Mouse (Mus musculus) cerebellum, adult 11-12 months (tissue): ENCODE results near the gene Tars2.
"Not testable (repeated sequence)": the region's sequence is repeated elsewhere in the genome, so short reads cannot be mapped to it uniquely, and the experiment has no call there.

Experiments
- DNase-seq: peaks from one replicate; pipeline ENCODE4 v3.0.0; 2022

Gene Tars2

GRCm38 (mm10) chr3:95694808-95695703, 65.0 kb downstream of the Tars2 start:
- DNase-seq, result no peak

DNA sequence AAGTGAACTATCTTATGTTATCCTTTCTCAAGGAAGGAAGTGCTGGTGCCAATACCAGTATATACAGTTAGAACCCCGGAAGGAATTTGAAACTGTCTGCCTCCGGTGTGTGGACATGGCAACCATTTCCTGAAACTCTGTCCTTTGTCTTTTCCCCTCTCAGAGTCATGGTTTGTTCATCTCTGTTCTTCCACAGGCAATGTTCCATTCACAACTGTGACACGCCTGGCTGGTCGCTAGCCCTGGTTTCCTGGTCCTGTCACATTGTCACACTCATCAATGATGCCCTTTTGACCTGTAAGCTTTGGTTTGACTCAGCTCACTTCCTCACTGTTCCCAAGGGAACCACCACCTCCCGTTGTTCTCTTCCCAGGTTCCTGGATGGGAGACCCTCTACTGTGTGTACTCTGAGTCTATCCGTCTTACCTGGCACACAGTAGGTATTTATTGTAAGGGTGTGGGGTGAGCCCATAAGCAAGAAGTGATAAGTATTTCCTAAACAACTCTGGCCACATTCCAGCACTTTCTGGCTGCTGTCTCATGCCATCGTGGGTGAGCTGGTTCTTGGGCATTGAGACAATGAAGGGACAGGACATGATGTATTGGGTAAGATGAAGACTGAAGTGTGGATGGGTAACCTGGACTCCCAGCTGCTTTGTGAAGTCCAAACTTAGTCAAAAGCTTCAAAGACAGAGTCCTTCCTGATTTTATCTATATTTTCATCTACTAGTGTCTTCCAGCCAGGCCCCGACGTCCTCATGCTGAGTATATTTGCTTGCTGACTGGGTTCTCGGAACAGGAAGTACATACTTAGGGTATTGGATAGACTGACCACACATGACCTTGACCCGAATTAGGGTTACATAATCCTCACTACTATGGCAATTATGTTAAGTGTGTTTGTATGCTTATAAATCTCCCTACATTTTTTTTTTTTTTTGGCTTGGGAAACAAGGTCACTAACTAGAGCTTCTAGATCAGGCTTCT, 65.9 kb downstream of the Tars2 start:
- DNase-seq, result no peak

DNA sequence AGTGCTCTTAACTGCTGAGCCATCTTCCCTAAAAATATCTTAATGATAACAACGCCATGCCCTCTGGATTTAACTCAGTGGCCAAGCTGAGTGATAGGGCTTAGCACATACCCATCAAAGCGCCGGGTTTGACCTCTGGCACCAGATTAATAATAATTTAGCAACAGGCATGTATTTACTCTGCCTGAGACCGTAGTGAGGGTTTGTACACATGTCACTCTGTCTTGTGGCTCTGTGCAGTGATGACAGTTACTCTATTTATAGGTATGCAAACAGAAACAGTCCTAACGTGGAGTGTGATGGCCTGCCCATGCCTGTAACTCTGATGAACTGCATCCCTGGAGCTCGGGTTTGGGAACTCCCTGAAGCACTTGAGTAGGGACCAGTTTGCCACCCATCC, 67.3 kb downstream of the Tars2 start:
- no peak for DNase-seq

GRCm38 (mm10) chr3:95690552-95690951, 69.5 kb downstream of the Tars2 start:
- not testable (repeated sequence) for DNase-seq
